Mouse (Mus musculus) right cerebral cortex, postnatal 14 days (tissue): ENCODE measurements around the gene Satb2.

ENCODE experiments used
- DNase-seq: peaks from one replicate; pipeline ENCODE4 v3.0.0; 2022

The Satb2 gene

DNA sequence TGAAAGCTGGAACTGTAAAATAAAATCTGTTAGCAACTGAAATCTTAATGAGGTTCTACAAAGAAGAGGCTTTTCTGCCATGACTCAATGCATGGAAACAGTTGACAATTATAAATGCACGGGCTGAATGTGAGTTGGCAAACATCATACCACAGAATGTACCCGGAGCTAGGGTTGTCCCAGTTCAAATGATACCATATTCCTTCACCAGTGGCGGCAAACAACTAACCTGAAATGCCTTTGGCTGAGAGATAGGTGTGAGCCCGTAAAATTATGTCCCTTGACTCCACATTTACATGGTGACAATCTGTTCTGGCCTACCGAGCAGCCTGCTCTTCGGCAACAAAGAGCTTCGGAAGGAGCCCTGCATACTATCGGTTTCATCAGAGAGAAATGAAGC lies 58.0 kb downstream of the Satb2 start:
- DNase-seq, result no peak

GRCm38 (mm10) chr1:56914279-56914678 lies 64.2 kb downstream of the Satb2 start:
- no peak for DNase-seq

GRCm38 (mm10) chr1:56900706-56901287 lies 77.7 kb downstream of the Satb2 start:
- DNase-seq, result no peak

DNA sequence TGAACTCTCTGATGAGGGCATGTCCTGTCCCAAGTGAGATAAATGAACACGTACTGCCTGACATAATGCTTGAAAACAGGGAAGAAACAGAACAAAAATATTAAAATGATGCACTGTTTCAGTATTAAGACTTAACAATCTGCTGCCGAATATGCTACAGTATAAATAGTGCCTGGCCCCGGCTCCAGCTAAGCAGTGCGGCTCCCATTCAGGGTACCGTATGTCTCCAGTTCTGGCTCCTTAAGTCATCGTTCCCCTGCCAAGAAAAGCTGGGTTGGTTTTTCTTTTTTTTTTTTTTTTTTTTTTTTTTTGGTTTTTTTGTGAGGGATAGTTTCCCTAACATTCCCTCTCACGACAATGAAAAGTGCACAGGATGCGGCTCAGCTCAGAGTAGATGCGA lies 78.3 kb downstream of the Satb2 start:
- peak; percentile 44 for DNase-seq

DNA sequence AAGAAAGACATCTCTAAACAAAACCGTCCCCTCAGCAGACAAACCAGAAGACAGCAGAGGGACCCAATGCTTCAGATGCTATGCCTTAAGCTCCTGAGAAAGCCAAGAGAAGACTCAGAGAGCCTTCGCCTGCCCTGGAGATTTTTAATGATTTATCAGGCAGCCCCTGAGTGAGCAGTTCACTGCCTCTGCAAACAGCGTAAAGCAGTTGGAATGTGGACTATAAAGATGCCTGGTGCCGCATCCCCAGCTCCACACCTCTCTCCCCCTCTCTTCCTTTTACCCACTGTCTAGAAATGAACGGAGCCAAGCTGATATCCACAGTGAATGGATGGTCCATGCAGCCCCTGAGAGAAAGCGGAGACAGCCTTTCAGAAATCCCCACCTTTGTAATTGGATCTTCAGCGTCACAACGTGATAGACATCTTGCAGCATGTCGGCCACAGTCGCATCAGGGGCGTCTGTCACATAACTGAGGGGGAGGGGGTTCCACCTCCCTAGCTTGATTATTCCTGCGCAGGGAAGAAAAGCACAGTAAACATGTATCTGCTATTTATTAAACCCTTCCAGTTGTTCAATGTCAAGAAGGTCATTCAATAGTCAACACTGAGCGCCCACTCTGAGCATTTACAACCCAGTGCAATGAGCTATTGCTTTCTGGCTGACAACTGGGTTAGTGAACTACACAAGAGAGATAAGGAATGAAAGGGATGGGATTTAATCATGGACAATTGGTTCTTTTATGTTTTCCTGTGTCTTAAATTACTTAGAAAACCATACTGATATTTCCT lies 79.6 kb downstream of the Satb2 start:
- no peak for DNase-seq

GRCm38 (mm10) chr1:56897492-56898180 lies 80.8 kb downstream of the Satb2 start:
- DNase-seq, result no peak

- DNase-seq, result no peak
Measured at GRCm38 (mm10) chr1:56896670-56897069, 81.8 kb downstream of the Satb2 start.

- DNase-seq, result no peak
Measured at GRCm38 (mm10) chr1:56892766-56893165, 85.7 kb downstream of the Satb2 start.

GRCm38 (mm10) chr1:56888939-56889338 lies 89.5 kb downstream of the Satb2 start:
- no peak for DNase-seq

DNA sequence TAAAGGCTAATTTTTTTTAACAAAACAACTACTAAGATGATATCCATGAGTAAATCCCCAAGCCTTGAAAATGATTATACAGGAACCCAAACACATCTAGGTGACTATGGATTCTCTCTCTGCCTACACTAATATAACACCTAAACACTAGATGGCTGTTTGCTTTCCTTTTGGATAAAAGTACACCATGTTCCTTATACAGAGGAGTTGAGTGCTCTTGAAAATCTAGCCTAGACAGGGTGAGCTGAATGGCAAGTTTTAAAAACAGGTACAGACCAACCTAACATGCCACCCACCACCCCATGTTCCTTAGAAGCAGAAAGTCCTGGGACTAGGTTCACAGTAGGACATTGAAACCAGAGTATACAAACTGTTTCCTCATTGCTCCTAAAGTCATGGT lies 90.9 kb downstream of the Satb2 start:
- no peak for DNase-seq

DNA sequence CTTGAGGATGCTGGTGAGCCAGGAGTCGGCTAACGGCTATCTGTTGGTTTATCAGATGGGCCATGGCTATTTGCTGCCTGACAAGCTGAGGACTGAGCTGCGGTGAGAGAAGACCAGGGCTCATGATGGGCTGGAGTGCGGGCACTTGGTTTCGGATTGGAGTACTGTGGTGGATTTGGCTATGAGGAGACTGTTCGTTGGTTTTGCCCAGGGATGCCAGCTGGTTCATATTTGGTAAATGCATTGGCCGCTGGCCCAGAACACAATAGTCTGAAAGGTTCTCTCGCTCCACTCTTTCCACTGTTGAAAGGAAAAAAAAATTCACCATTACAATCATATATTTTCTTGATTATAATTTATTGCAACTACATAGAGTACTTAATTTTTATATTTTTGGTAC lies 107.0 kb downstream of the Satb2 start:
- DNase-seq, result no peak

DNA sequence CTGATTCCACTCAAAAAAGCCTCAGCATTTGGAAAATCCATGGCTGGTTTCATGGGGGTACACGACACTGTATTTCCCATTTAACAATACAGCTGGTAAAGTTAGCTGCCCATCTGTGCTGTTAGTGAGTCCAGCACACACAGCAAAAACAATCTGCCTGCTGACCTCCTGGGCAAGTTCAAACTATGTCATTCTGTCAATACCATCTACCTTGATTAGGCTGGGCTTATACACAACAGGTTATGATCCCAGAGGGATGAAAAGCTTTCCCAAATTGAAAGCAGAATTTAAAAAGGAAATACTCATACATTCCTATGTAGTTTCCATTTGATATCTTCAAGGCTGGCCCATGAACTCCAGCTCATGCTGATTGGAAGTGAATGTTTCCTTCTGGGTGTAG lies 113.2 kb downstream of the Satb2 start:
- DNase-seq, result no peak

DNA sequence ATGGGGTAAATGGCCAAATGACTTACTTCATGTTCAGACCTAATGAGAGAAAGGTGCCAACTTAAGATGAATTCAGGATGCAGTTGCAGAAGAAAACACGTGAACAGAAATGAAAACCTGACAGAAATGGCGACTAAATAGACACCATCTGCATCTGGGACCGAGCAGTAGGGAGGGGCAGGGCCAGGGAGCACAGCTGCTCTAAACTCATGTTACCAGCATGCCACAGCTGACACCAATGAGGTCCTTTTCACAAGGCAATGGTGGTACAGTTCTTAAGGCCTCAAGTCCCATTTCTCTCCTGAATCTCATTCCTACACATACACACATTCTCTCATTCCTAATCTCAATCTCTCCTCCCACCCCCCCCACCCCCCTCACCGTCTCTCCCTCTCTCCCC lies 115.7 kb downstream of the Satb2 start:
- DNase-seq, result no peak

GRCm38 (mm10) chr1:56857202-56857601 lies 121.2 kb downstream of the Satb2 start:
- DNase-seq, result no peak

GRCm38 (mm10) chr1:56850446-56850845 lies 128.0 kb downstream of the Satb2 start:
- DNase-seq, result no peak

DNA sequence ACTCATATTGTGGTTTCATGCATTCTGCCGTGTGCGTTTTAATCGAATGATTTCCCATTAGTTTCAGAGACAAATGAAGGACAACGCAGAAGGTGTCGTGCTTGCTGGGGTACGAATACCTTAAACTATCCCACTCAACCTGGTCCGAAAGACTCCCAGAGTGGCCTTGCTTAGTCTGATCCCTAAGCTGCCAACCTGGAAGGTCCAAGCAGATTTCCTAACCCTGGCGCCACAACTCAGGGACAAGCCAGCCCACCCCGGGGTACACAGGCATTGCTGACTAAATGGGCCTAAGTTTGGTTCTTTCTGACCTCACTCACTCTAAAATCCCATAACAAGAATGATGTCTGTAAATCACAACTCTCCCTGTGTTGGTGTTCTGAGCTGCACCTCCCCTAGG lies 132.1 kb downstream of the Satb2 start:
- DNase-seq, result no peak

GRCm38 (mm10) chr1:56845523-56846118 lies 132.8 kb downstream of the Satb2 start:
- no peak for DNase-seq

- no peak for DNase-seq
Measured at GRCm38 (mm10) chr1:56844551-56845330, 133.7 kb downstream of the Satb2 start.

DNA sequence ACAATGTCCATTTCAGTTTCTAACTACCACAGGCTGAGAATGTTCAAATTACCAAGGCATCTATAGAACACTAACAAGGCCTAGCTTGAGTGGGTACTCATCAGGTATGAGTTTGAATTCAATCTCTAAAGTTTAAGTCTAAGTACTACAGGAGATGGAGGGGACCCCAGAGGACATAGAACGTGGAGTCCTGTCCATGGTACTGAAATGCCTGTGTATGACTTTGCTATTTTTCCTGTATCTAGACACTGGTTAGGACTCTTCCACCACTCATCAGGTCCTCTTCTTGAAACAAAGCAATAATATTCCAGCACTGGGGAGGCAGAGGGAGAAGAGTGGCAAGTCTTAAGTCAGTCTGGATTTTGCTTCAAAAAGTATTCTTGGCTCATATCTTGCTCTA lies 139.5 kb downstream of the Satb2 start:
- no peak for DNase-seq

DNA sequence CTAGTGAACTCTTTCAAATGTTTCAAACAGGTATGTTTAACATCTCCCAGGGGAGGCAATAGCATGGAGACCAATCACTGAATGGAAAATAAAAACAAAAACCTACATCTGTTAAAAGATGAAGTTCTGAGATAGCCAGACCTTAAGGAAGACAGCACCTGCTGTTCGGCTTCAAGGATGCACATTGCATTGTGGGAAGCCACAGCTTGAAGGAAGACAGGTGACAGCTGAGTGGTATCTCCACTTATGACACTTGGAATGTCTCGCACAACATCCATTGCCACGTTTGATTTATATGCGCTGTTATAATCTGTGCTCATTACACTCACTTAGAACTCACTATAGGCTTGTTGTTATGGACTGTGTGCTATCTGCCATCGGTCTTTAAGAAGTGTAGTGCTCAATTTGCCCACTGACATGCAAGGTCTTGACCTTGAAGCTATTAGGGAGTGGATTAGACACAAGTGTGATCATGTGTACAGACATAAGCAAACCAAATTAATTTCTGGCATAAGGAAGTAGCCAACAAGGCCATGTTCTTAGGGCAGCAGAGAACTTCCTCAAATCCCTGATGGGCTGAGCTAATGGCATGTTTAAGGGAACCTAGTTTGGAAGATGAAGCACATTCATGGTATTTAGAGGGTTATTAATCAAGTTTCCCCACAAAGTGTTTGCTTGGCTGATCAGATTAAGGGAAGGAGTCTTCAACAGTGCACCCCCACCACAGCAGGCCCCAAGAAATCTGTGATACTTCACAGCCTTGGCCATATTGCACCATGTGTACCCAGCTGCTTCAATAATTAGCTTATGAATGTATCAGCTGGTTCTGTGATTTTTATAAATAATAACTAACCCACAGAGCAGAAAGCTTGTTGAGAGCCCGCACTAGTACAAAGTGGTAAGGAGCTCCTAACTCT lies 144.2 kb downstream of the Satb2 start:
- DNase-seq, result no peak

DNA sequence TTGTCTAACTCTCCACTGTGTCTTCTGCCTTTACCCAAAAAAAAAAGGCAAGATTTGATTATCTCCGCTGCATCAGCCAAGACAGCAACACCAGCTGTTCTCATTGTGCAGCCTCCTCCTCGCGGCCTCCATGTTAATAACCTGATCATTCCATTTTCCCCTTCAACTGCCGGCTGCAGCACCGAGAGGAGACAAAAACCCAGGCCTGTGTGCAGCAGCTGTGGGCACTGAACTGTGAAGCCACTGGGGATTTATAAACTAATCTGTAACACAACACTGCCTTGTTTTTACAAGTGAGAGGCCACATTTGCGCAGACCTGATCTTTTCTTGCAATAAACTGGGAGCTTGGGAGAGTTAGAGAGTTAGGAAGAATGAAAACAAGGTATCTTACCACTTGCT lies 145.1 kb downstream of the Satb2 start:
- no peak for DNase-seq

- no peak for DNase-seq
Measured at GRCm38 (mm10) chr1:56832738-56833137, 145.7 kb downstream of the Satb2 start.
